Mouse (Mus musculus) hindbrain, embryonic 13.5 days (tissue): ENCODE data around the gene Slc11a2. TPM values are rescaled to one million over a fixed set of nuclear protein-coding genes. Genes with fewer than 3 reads are reported as not detected.
"Not testable (repeated sequence)": the region's sequence is repeated elsewhere in the genome, so short reads cannot be mapped to it uniquely, and the experiment has no call there.

ENCODE experiments used
- ATAC-seq: fragments of 200-750 bp; cut with Nextera tagmentation; 2 replicates; pipeline ENCODE4 v1.8.0; 2017; ENCODE audit warnings: moderate TSS enrichment; ENCODE audit not compliant: low FRiP score
- H3K27ac ChIP-seq: fragments of 300-500 bp; sonication (generic); 2 replicates; pipeline ENCODE4 v1.5.1; 2015; ENCODE audit warnings: inconsistent platforms, mild to moderate bottlenecking, moderate library complexity
- H3K27me3 ChIP-seq: fragments of 300-500 bp; sonication (generic); 2 replicates; pipeline ENCODE4 v1.6.1; 2015; ENCODE audit warnings: mild to moderate bottlenecking, inconsistent platforms
- H3K36me3 ChIP-seq: fragments of 300-500 bp; sonication (generic); 2 replicates; pipeline ENCODE4 v1.6.1; 2015; ENCODE audit warnings: mild to moderate bottlenecking, inconsistent platforms
- H3K4me1 ChIP-seq: fragments of 300-500 bp; sonication (generic); replicated peaks from 2 replicates; pipeline ENCODE4 v1.6.1; 2015; ENCODE audit warnings: inconsistent platforms
- H3K4me2 ChIP-seq: fragments of 300-500 bp; sonication (generic); 2 replicates; pipeline ENCODE4 v1.6.1; 2015; ENCODE audit warnings: inconsistent platforms, mild to moderate bottlenecking, moderate library complexity
- H3K4me3 ChIP-seq: fragments of 300-500 bp; sonication (generic); 2 replicates; pipeline ENCODE4 v1.5.1; 2015; ENCODE audit warnings: mild to moderate bottlenecking, inconsistent platforms
- H3K9ac ChIP-seq: fragments of 300-500 bp; sonication (generic); 2 replicates; pipeline ENCODE4 v1.6.1; 2015; ENCODE audit warnings: mild to moderate bottlenecking, inconsistent platforms
- H3K9me3 ChIP-seq: fragments of 300-500 bp; sonication (generic); 2 replicates; pipeline ENCODE4 v1.6.1; 2016; ENCODE audit warnings: inconsistent platforms
- WGBS: fragments of 180-500 bp; shearing (Covaris S2); methylation state at CpG from one replicate; pipeline ENCODE4 v1.1.7; 2015; 5-methylcytosine and 5-hydroxymethylcytosine counted together
- polyA plus RNA-seq: library from polyadenylated mRNA; unstranded; fragments of >200 nt; fragmentation: Nextera tagmentation; extraction: Ambion mirVana; gene quantifications from 2 replicates; pipeline ENCODE4 v1.2.1, GENCODE M21; 2015

Slc11a2 gene
- polyA plus RNA-seq, 1 experiment from 2014 or later, result 23.8 TPM

DNA sequence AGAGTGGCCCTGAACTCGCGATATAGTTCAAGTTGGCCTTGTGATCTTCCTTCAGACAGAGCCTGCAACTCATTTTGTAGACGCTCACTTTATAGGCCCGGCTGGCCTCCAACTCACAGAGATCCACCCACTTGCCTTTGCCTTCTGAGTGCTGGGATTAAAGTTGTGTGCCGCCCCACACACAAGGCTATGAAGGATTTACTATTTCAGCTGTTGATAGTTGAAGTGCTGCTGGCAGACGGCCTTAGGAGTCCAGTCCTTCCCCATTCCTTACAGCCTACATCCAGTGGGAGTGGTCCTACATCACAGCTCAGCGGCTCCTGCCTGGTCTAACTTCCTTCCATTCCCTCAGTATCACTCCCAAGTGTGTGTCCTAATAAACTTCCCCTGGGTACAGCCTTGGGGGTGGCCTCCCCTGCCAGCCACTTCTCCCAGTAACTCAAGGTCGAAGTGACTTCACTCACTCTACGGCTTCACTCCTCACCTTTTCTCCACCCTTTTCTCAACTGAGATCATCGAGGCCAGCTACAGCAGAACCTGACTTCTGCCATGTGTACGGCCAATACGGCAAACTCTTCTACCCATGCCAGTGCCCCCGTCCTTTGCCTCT, 3.5 kb upstream of the Slc11a2 start:
- H3K4me1 ChIP-seq, result peaks cover 10% of the 10 kb centered on the region
- H3K9me3 ChIP-seq, result no peaks in the 10 kb centered on the region
- peaks cover 30% of the 10 kb centered on the region for H3K27me3 ChIP-seq
- H3K4me2 ChIP-seq, result no peak overlapping the region
- H3K9ac ChIP-seq, result no peak overlapping the region
- H3K27ac ChIP-seq, result no peak overlapping the region
- no peak for ATAC-seq
- no peaks in the 10 kb centered on the region for H3K36me3 ChIP-seq
- H3K4me3 ChIP-seq, result no peak overlapping the region
- 85% methylated on average over 13 of the region's 13 CpGs for whole genome bisulfite sequencing

GRCm38 (mm10) chr15:100423916-100424315, 956 bp downstream of the Slc11a2 start:
- Histone ChIP-seq H3K27ac (no peak overlapping the region), H3K4me1 (peaks cover 45% of the 10 kb centered on the region), H3K4me3 (peak overlapping the region; percentile 97), H3K9me3 (no peaks in the 10 kb centered on the region), H3K27me3 (peaks cover 30% of the 10 kb centered on the region), H3K36me3 (no peaks in the 10 kb centered on the region), H3K4me2 (peak overlapping the region; percentile 83), H3K9ac (peak overlapping the region; percentile 43; the same call in 1 of the 2 replicates)
- WGBS, result 2% methylated on average over 14 of the region's 14 CpGs
- no peak for ATAC-seq

GRCm38 (mm10) chr15:100422899-100423860, 1.7 kb downstream of the Slc11a2 start:
- 1% methylated on average over 63 of the region's 65 CpGs for WGBS
- Histone ChIP-seq H3K27ac (peak overlapping the region; percentile 55), H3K4me2 (peak overlapping the region; percentile 83), H3K4me3 (peak overlapping the region; percentile 97), H3K9me3 (no peaks in the 10 kb centered on the region), H3K4me1 (peaks cover 48% of the 10 kb centered on the region), H3K9ac (peak overlapping the region; percentile 96), H3K27me3 (peaks cover 30% of the 10 kb centered on the region), H3K36me3 (no peaks in the 10 kb centered on the region)
- ATAC-seq, result peak; percentile 98

- peak overlapping the region; percentile 55 for H3K27ac ChIP-seq
- peak overlapping the region; percentile 96 for H3K9ac ChIP-seq
- H3K27me3 ChIP-seq, result peaks cover 30% of the 10 kb centered on the region
- 0% methylated on average over 44 of the region's 44 CpGs for WGBS
- H3K9me3 ChIP-seq, result no peaks in the 10 kb centered on the region
- peak overlapping the region; percentile 83 for H3K4me2 ChIP-seq
- peak; percentile 75 for ATAC-seq
- H3K4me1 ChIP-seq, result peaks cover 52% of the 10 kb centered on the region
- peak overlapping the region; percentile 97 for H3K4me3 ChIP-seq
- no peaks in the 10 kb centered on the region for H3K36me3 ChIP-seq
These were observed 2.4 kb downstream of the Slc11a2 start for GRCm38 (mm10) chr15:100422476-100422875.

DNA sequence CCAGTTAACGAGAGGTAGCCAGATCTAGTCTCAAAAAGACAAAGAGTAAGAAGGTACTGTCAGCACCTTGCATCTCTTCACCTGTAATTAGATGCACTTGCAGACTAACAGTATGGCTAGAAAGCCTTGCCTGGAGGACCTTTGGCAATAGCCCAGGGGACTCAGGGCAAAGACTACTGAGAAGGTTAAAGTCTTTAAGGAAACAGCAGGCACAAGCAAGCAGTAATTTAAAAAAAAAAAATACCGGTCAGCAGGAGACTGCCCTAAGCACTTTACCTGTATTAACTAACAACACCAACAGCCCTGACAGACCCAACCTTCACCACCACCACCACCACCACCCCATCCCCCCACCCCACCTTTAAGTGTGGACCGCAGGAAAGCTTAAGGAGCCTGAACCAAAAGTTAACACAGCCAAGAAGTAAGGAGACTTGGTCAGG, 3.1 kb downstream of the Slc11a2 start, which contains the start of gene Gm5475:
TSS of gene Gm5475 (plus strand) at position 390 of the 440 bp plus-strand sequence.
- WGBS, result 34% methylated on average over 3 of the region's 3 CpGs
- not testable (repeated sequence) for ATAC-seq
- H3K27me3 ChIP-seq, result peaks cover 30% of the 10 kb centered on the region

GRCm38 (mm10) chr15:100421059-100421757, 3.7 kb downstream of the Slc11a2 start:
- peaks cover 53% of the 10 kb centered on the region for H3K4me1 ChIP-seq

More for the DNA sequence above, 3.1 kb downstream of the Slc11a2 start, which contains the start of gene Gm5475:
- H3K9me3 ChIP-seq, H3K36me3 ChIP-seq: not testable (repeated sequence)
- Histone ChIP-seq H3K4me1 (peaks cover 52% of the 10 kb centered on the region), H3K27ac (peak within 1 kb of the TSS; percentile 55), H3K4me2 (peak within 1 kb of the TSS; percentile 83), H3K4me3 (peak within 1 kb of the TSS; percentile 97), H3K9ac (peak within 1 kb of the TSS; percentile 96)

DNA sequence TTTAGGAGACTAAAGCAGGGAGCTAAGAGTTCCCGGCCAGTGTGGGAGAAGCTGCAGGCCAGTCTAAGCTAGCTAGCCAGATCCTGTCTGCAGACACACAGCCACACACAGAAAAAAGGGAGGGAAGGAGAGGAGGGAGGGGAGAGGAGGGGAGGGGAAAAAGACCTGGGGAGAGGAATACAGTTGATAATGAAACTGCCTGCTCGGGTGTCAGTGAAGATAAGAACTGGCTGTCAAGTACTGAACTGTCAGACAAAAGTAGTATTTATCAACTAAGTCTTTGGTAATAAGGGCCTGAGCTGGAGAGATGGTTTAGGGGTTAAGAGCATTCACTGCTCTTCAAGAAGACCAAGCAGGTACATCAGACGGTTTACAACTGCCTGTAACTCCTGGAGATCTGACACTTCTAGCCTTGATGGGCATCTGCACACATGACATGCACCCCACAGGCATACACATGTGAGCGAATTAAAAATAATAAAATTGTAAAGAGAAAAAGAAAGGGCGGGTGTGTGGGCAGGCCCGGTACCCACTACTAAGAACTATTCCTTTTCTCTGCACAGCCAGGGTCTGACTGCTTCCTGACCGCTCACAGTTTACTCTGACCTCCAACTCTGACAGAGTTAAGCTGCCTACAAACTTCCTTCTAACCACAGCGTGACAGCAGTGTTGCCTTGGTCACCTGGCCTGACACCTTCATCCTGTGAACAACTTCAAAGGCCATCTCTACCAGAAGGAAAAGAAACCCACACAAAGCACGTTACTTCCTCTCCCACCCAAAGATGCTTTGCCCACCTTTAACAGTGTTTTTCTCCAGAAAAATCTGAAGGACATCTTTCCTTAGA, 4.7 kb downstream of the Slc11a2 start:
- WGBS, result 70% methylated on average over 9 of the region's 9 CpGs
- no peak for ATAC-seq
- Histone ChIP-seq H3K27ac (peak overlapping the region; percentile 12; the same call in 1 of the 2 replicates), H3K9ac (peak overlapping the region; percentile 46; the same call in 1 of the 2 replicates), H3K27me3 (peaks cover 15% of the 10 kb centered on the region), H3K9me3 (no peaks in the 10 kb centered on the region), H3K4me1 (peaks cover 55% of the 10 kb centered on the region), H3K36me3 (no peaks in the 10 kb centered on the region), H3K4me2 (no peak overlapping the region), H3K4me3 (no peak overlapping the region)

More at GRCm38 (mm10) chr15:100421059-100421757, 3.7 kb downstream of the Slc11a2 start:
- WGBS, result 41% methylated on average over 8 of the region's 8 CpGs
- Histone ChIP-seq H3K4me2 (peak overlapping the region; percentile 83), H3K9me3 (no peaks in the 10 kb centered on the region), H3K4me3 (peak overlapping the region; percentile 97), H3K36me3 (no peaks in the 10 kb centered on the region), H3K9ac (peak overlapping the region; percentile 96), H3K27ac (no peak overlapping the region), H3K27me3 (peaks cover 26% of the 10 kb centered on the region)
- no peak for ATAC-seq

DNA sequence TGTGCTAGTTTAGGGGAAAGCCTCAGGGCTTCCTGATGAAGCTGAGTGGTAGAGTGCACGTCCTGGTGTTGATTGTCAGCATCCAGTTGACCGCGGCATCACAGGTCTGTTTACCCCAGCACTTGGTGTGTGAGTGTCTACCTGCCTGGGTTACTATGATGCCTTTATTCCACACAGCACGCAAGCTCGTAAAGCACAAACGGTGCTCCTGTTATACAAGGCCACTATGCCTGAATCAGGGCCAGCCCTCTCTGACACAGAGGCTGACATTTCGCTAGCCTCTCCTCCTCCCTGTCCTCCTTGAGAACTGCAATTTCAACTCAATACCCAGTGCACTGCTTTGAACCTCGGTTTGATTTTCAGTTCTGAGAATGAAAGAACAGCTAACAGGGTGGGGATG, 5.6 kb downstream of the Slc11a2 start:
- peaks cover 53% of the 10 kb centered on the region for H3K4me1 ChIP-seq
- H3K27ac ChIP-seq, result no peak overlapping the region
- H3K9me3 ChIP-seq, result no peaks in the 10 kb centered on the region
- H3K4me3 ChIP-seq, result no peak overlapping the region
- WGBS, result 76% methylated on average over 8 of the region's 8 CpGs
- peaks cover 7% of the 10 kb centered on the region for H3K27me3 ChIP-seq
- ATAC-seq, result no peak
- no peak overlapping the region for H3K4me2 ChIP-seq
- H3K36me3 ChIP-seq, result no peaks in the 10 kb centered on the region
- peak overlapping the region; percentile 20; the same call in 1 of the 2 replicates for H3K9ac ChIP-seq

- WGBS, result 84% methylated on average over 9 of the region's 9 CpGs
- ATAC-seq, result no peak
- no peaks in the 10 kb centered on the region for H3K9me3 ChIP-seq
- H3K36me3 ChIP-seq, result no peaks in the 10 kb centered on the region
- no peak overlapping the region for H3K9ac ChIP-seq
- no peak overlapping the region for H3K4me2 ChIP-seq
- H3K4me3 ChIP-seq, result no peak overlapping the region
- no peaks in the 10 kb centered on the region for H3K27me3 ChIP-seq
- H3K27ac ChIP-seq, result no peak overlapping the region
- peaks cover 46% of the 10 kb centered on the region for H3K4me1 ChIP-seq
These were observed 6.9 kb downstream of the Slc11a2 start for GRCm38 (mm10) chr15:100417854-100418450.

DNA sequence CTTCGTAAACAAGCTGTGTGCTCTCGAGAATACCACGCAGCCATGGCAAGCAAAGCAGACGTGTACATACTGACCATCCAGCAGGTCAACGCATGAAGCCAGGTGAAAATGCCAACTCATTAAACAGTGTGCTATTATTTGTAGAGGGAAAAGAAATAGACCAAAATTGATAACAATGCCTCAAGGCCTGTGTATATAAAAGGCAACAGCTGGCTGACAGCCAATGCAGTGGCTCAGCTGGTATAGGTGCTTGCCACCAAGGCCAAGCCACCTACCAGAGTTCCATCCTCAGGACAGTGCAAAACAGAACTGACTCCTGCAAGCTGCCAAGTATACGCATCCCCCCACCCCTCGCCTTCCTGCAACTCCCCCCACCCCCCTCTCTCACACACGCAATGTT, 9.2 kb downstream of the Slc11a2 start:
- 89% methylated on average over 8 of the region's 8 CpGs for WGBS
- H3K4me3 ChIP-seq, result no peak overlapping the region
- H3K9ac ChIP-seq, result no peak overlapping the region
- peaks cover 30% of the 10 kb centered on the region for H3K4me1 ChIP-seq
- no peaks in the 10 kb centered on the region for H3K9me3 ChIP-seq
- H3K27ac ChIP-seq, result no peak overlapping the region
- no peak overlapping the region for H3K4me2 ChIP-seq
- peaks cover 12% of the 10 kb centered on the region for H3K36me3 ChIP-seq
- no peak for ATAC-seq
- no peaks in the 10 kb centered on the region for H3K27me3 ChIP-seq

- H3K9me3 ChIP-seq, result no peaks in the 10 kb centered on the region
- peaks cover 23% of the 10 kb centered on the region for H3K4me1 ChIP-seq
- H3K36me3 ChIP-seq, result peaks cover 19% of the 10 kb centered on the region
- H3K4me2 ChIP-seq, result no peak overlapping the region
- 96% methylated on average over 13 of the region's 13 CpGs for WGBS
- no peak overlapping the region; the same call in 1 of the 2 replicates for H3K9ac ChIP-seq
- no peak overlapping the region for H3K4me3 ChIP-seq
- no peak overlapping the region for H3K27ac ChIP-seq
- no peaks in the 10 kb centered on the region for H3K27me3 ChIP-seq
- ATAC-seq, result no peak
These were observed 9.9 kb downstream of the Slc11a2 start for GRCm38 (mm10) chr15:100414942-100415341.
